Mouse (Mus musculus) limb, embryonic 13.5 days (tissue): ENCODE data around the gene Igdcc3. TPM values are rescaled to one million over a fixed set of nuclear protein-coding genes. Genes with fewer than 3 reads are reported as not detected.

ENCODE experiments used
- polyA plus RNA-seq: library from polyadenylated mRNA; unstranded; fragments of >200 nt; fragmentation: Nextera tagmentation; extraction: Ambion mirVana; gene quantifications from 2 replicates; pipeline ENCODE4 v1.2.1, GENCODE M21; 2015

Igdcc3 gene
- polyA plus RNA-seq, 1 experiment from 2014 or later: 1.2 TPM

Other genes starting within 250 kb of the Igdcc3 start
- gene Slc24a1, start 189.6 kb upstream of the Igdcc3 start, polyA plus RNA-seq: 0.06 TPM in 1 of 2 replicates, not detected in the other
- 52.4 and 54.9 TPM in 2 replicates for gene Ints14, start 180.3 kb upstream of the Igdcc3 start, polyA plus RNA-seq
- 92.7 and 97.3 TPM in 2 replicates for gene Hacd3, start 119.5 kb upstream of the Igdcc3 start, polyA plus RNA-seq
- gene Dpp8, start 108.8 kb upstream of the Igdcc3 start, polyA plus RNA-seq: 32.5 and 37.0 TPM in 2 replicates
- 24.7 and 27.6 TPM in 2 replicates for gene Igdcc4, start 39.7 kb upstream of the Igdcc3 start, polyA plus RNA-seq
- 7.0 and 7.1 TPM in 2 replicates for gene Parp16, start 54.2 kb downstream of the Igdcc3 start, polyA plus RNA-seq
- gene Cilp, start 124.0 kb downstream of the Igdcc3 start, polyA plus RNA-seq: 1.9 TPM in 2 replicates
- gene Clpx, start 153.1 kb downstream of the Igdcc3 start, polyA plus RNA-seq: 62.3 and 66.2 TPM in 2 replicates
- 10.4 and 10.6 TPM in 2 replicates for gene Pdcd7, start 204.9 kb downstream of the Igdcc3 start, polyA plus RNA-seq
- 0.42 and 0.49 TPM in 2 replicates for gene Ubap1l, start 219.9 kb downstream of the Igdcc3 start, polyA plus RNA-seq